Comparison of ENCODE assay signal across 39 mouse cellular contexts in the genomic region with DNA sequence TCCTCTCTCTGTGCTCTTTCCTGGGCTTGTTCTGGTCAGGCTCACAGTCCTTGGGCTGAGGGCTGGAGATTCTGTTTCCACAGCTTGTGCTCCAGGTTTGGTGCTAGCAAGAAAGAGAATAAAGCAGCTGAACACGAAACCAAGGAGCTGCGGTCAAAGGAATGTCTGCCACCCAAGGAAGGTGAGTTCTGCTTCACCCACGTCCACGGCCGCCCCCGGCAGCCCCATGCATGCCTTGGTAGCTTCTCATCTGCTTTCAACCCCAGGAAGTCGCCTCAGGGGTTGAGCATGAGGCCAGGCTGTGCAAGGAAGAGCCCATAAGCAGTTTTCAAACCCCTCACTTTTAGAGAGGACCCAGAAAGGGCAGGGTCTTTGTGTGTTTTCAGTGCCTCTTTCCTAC. TPM values are rescaled to one million over a fixed set of nuclear protein-coding genes. Genes with fewer than 3 reads are reported as not detected.
"Had no signal": no experiment of that assay in that cellular context is flagged by ENCODE, and none has a peak within 500 bp of the region (broad histone marks: within the 10 kb centered on the region; RNA-seq: fewer than 3 reads in every experiment).

No protein-coding gene starts in this region.

- H3K36me3 ChIP-seq: hindbrain, embryonic 13.5 days; hindbrain, embryonic 15.5 days had no signal

- H3K4me2 ChIP-seq: heart, embryonic 13.5 days; heart, embryonic 15.5 days; hindbrain, embryonic 13.5 days; hindbrain, embryonic 15.5 days; intestine, embryonic 15.5 days; kidney, embryonic 15.5 days; limb, embryonic 13.5 days; limb, embryonic 15.5 days had no signal

- H3K27ac ChIP-seq: heart, embryonic 10.5 days; heart, embryonic 13.5 days; heart, embryonic 15.5 days; hindbrain, embryonic 13.5 days; hindbrain, embryonic 15.5 days; hindbrain, postnatal 0 days; intestine, embryonic 15.5 days; kidney, embryonic 15.5 days; kidney, postnatal 0 days; limb, embryonic 13.5 days; limb, embryonic 15.5 days; liver, embryonic 14.5 days had no signal

- H3K4me1 ChIP-seq: heart, embryonic 10.5 days; heart, embryonic 13.5 days; heart, embryonic 15.5 days; hindbrain, embryonic 13.5 days; hindbrain, embryonic 15.5 days; intestine, embryonic 15.5 days; kidney, embryonic 15.5 days; limb, embryonic 13.5 days; limb, embryonic 15.5 days had no signal

- H3K9me3 ChIP-seq: heart, embryonic 10.5 days; heart, embryonic 13.5 days; heart, embryonic 15.5 days; hindbrain, embryonic 13.5 days; hindbrain, embryonic 15.5 days; intestine, embryonic 15.5 days; kidney, embryonic 15.5 days; limb, embryonic 13.5 days; limb, embryonic 15.5 days had no signal

- H3K27me3 ChIP-seq: heart, embryonic 13.5 days; heart, embryonic 15.5 days; hindbrain, embryonic 13.5 days; hindbrain, embryonic 15.5 days; intestine, embryonic 15.5 days; kidney, embryonic 15.5 days; limb, embryonic 13.5 days; limb, embryonic 15.5 days had no signal

- H3K4me3 ChIP-seq: heart, embryonic 10.5 days; heart, embryonic 13.5 days; heart, embryonic 15.5 days; hindbrain, embryonic 13.5 days; hindbrain, embryonic 15.5 days; intestine, embryonic 15.5 days; kidney, embryonic 15.5 days; limb, embryonic 13.5 days; limb, embryonic 15.5 days had no signal

- ATAC-seq: hindbrain, postnatal 0 days; intestine, embryonic 15.5 days had no signal

- DNase-seq: gastrocnemius, postnatal 14 days; gastrocnemius, postnatal 36 days; heart, adult 18-20 months; heart, postnatal 14 days; kidney, adult 11 months; kidney, adult 2 months; kidney, adult 9 months; kidney, postnatal 14 days; kidney, postnatal 36 days; layer of hippocampus, adult 9-11 months; layer of hippocampus, postnatal 36 days; left cerebral cortex, postnatal 4 days had no signal

- H3K9ac ChIP-seq: heart, embryonic 13.5 days; heart, embryonic 15.5 days; hindbrain, embryonic 13.5 days; hindbrain, embryonic 15.5 days; intestine, embryonic 15.5 days; kidney, embryonic 15.5 days; limb, embryonic 13.5 days; limb, embryonic 15.5 days; liver, embryonic 14.5 days had no signal

RNA-seq across cellular contexts. Expression of a gene that starts 32.0 kb away (rescaled TPM):
- total RNA-seq: gastrocnemius, adult 18-20 months; gastrocnemius, adult 8-10 months; gastrocnemius, postnatal 36 days; heart, adult 18-20 months; heart, adult 8-10 months; heart, postnatal 14 days; hindbrain, postnatal 0 days; layer of hippocampus, adult 18-20 months; layer of hippocampus, adult 8-10 months; layer of hippocampus, postnatal 14 days; layer of hippocampus, postnatal 36 days; left cerebral cortex, adult 18-20 months; left cerebral cortex, postnatal 10 days; left cerebral cortex, postnatal 25 days; left cerebral cortex, postnatal 4 days had no signal
- polyA plus RNA-seq: heart, postnatal 0 days; hindbrain, embryonic 11.5 days; hindbrain, postnatal 0 days; kidney, postnatal 0 days had no signal

RNA-seq across cellular contexts. Expression of a gene that starts 39.8 kb away (rescaled TPM):
- total RNA-seq: gastrocnemius, adult 18-20 months; gastrocnemius, adult 8-10 months; gastrocnemius, postnatal 14 days; gastrocnemius, postnatal 36 days; heart, adult 18-20 months; heart, adult 8-10 months; heart, postnatal 14 days; hindbrain, postnatal 0 days; layer of hippocampus, adult 18-20 months; layer of hippocampus, adult 8-10 months; layer of hippocampus, postnatal 14 days; layer of hippocampus, postnatal 36 days; left cerebral cortex, adult 18-20 months; left cerebral cortex, adult 8-10 months; left cerebral cortex, postnatal 10 days; left cerebral cortex, postnatal 25 days; left cerebral cortex, postnatal 4 days had no signal
- polyA plus RNA-seq: gonadal fat pad, adult 2 months; heart, embryonic 15.5 days; heart, postnatal 0 days; hindbrain, embryonic 11.5 days; hindbrain, embryonic 13.5 days; hindbrain, embryonic 15.5 days; hindbrain, postnatal 0 days; intestine, embryonic 15.5 days; kidney, embryonic 15.5 days; kidney, postnatal 0 days; large intestine, adult 2 months; limb, embryonic 11.5 days; limb, embryonic 13.5 days; limb, embryonic 15.5 days had no signal
